Mouse (Mus musculus): ENCODE measurements around the gene Vamp4.

Gene Vamp4

DNA sequence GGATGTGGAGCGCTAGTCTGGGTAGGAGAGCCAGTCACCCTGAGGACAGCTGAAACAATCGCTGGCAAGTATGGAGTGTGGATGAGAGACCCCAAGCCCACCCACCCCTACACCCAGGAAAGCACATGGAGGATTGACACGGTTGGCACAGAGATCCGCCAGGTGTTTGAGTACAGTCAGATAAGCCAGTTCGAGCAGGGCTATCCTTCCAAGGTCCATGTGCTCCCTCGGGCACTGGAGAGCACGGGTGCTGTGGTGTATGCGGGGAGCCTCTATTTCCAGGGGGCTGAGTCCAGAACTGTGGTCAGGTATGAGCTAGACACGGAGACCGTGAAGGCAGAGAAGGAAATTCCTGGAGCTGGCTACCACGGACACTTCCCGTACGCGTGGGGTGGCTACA lies 78.1 kb downstream of the Vamp4 start:
- DNase-seq (ENCODE audit: low spot score): no peak
